Comparison of ENCODE assay signal across 38 mouse cellular contexts in genomic region chr5:104071048-104071447, GRCm38 (mm10). TPM values are rescaled to one million over a fixed set of nuclear protein-coding genes. Genes with fewer than 3 reads are reported as not detected.
DNase-seq lines count a peak whose midpoint lies in the region; ATAC-seq and TF ChIP-seq lines count a peak whose summit lies in the region.
"Had no signal": no experiment of that assay in that cellular context is flagged by ENCODE, and none has a peak within 500 bp of the region (broad histone marks: within the 10 kb centered on the region; RNA-seq: fewer than 3 reads in every experiment).

No protein-coding gene starts in this region.

- H3K27ac ChIP-seq in hindbrain, embryonic 10.5 days, result peak overlapping the region; percentile 75
- no peak overlapping the region; the same call in 1 of the 2 replicates for H3K27ac ChIP-seq in hindbrain, embryonic 14.5 days
- H3K27ac ChIP-seq in liver, embryonic 14.5 days, result no peak overlapping the region
- H3K27ac ChIP-seq in liver, embryonic 11.5 days (ENCODE audit: low read depth, low read length), result no peak overlapping the region
- H3K27ac ChIP-seq in MEL (ENCODE audit: control insufficient read depth, low read depth, low read length), result no peak overlapping the region
- no peak overlapping the region for H3K27ac ChIP-seq in liver, embryonic 16.5 days (ENCODE audit: low read length)
- H3K27ac ChIP-seq: embryonic facial prominence, embryonic 13.5 days; heart, embryonic 10.5 days; heart, embryonic 15.5 days; hindbrain, embryonic 12.5 days; limb, embryonic 13.5 days; macrophage; neural tube, embryonic 13.5 days had no signal

- H3K9ac ChIP-seq in hindbrain, embryonic 14.5 days, result no peak overlapping the region
- no peak overlapping the region for H3K9ac ChIP-seq in liver, embryonic 14.5 days (replicated peaks)
- no peak overlapping the region for H3K9ac ChIP-seq in liver, embryonic 11.5 days (ENCODE audit: low read depth, low read length)
- no peak overlapping the region for H3K9ac ChIP-seq in MEL (ENCODE audit: control insufficient read depth, low read depth, low read length, poor library complexity, severe bottlenecking)
- H3K9ac ChIP-seq in liver, embryonic 16.5 days (ENCODE audit: low read depth, low read length), result no peak overlapping the region
- H3K9ac ChIP-seq: embryonic facial prominence, embryonic 13.5 days; heart, embryonic 15.5 days; hindbrain, embryonic 12.5 days; limb, embryonic 13.5 days; neural tube, embryonic 13.5 days had no signal

- TF ChIP-seq RAD21 in MEL (IDR thresholded peaks at IDR 0.05; ENCODE audit: low read depth, low read length), result no peak

- peaks cover 4% of the 10 kb centered on the region for H3K27me3 ChIP-seq in hindbrain, embryonic 10.5 days (ENCODE audit: insufficient read depth, poor library complexity, severe bottlenecking)
- no peaks in the 10 kb centered on the region for H3K27me3 ChIP-seq in hindbrain, embryonic 14.5 days (ENCODE audit: control insufficient read depth, insufficient read depth, low read length)
- H3K27me3 ChIP-seq in liver, embryonic 14.5 days (ENCODE audit: control insufficient read depth, insufficient read depth, low read length), result peaks cover 6% of the 10 kb centered on the region; the same call in 1 of the 2 replicates
- 0 out of 2 replicates have a peak, but pooled peaks cover 4% of the 10 kb centered on the region for H3K27me3 ChIP-seq in liver, embryonic 11.5 days (replicated peaks; ENCODE audit: control insufficient read depth, insufficient read depth, low read length)
- no peaks in the 10 kb centered on the region for H3K27me3 ChIP-seq in MEL (ENCODE audit: control insufficient read depth in 1 of 2, insufficient read depth in 2 of 2, low read length in 2 of 2)
- peaks cover 8% of the 10 kb centered on the region for H3K27me3 ChIP-seq in liver, embryonic 16.5 days (ENCODE audit: control insufficient read depth, insufficient read depth, low read depth, low read length)
- H3K27me3 ChIP-seq: heart, embryonic 15.5 days; hindbrain, embryonic 12.5 days; neural tube, embryonic 13.5 days had no signal

- 0 out of 2 replicates have a peak, but pooled peaks have one; percentile 7 for TF ChIP-seq EP300 in liver, embryonic 14.5 days (IDR thresholded peaks at IDR 0.05; ENCODE audit: low read depth)
- TF ChIP-seq EP300 in MEL (IDR thresholded peaks at IDR 0.05; ENCODE audit: low read depth in 1 of 2, low read length in 2 of 2), result no peak

- no peak overlapping the region for H3K4me2 ChIP-seq in hindbrain, embryonic 14.5 days (replicated peaks)
- no peak overlapping the region for H3K4me2 ChIP-seq in liver, embryonic 14.5 days (ENCODE audit: low read depth)
- no peak overlapping the region for H3K4me2 ChIP-seq in liver, embryonic 11.5 days
- no peak overlapping the region for H3K4me2 ChIP-seq in liver, embryonic 16.5 days (ENCODE audit: low read depth, low read length)
- H3K4me2 ChIP-seq: embryonic facial prominence, embryonic 13.5 days; heart, embryonic 15.5 days; hindbrain, embryonic 12.5 days; limb, embryonic 13.5 days; midbrain, embryonic 11.5 days; neural tube, embryonic 13.5 days had no signal

- 75% methylated on average over 4 of the region's 4 CpGs for WGBS in hindbrain, embryonic 10.5 days
- 54% methylated on average over 4 of the region's 4 CpGs for whole genome bisulfite sequencing in hindbrain, embryonic 14.5 days
- WGBS in liver, embryonic 14.5 days (ENCODE audit: insufficient replicate concordance), result 43% methylated on average over 4 of the region's 4 CpGs
- 63% methylated on average over 4 of the region's 4 CpGs for WGBS in liver, embryonic 11.5 days
- 40% methylated on average over 4 of the region's 4 CpGs for WGBS in liver, embryonic 16.5 days (ENCODE audit: insufficient replicate concordance)

- ATAC-seq in hindbrain, embryonic 14.5 days (ENCODE audit: low FRiP score), result no peak
- no peak for ATAC-seq in liver, embryonic 14.5 days (ENCODE audit: insufficient read depth)
- ATAC-seq in liver, embryonic 11.5 days (replicated peaks; ENCODE audit: low FRiP score), result no peak
- ATAC-seq in liver, embryonic 16.5 days (ENCODE audit: low read depth), result peak; percentile 19; the same call in 1 of the 2 replicates
- ATAC-seq: inflammation-experienced regulatory T-cells, adult 6 months; lung, postnatal 0 days had no signal

- H3K79me2 ChIP-seq in MEL (ENCODE audit: control insufficient read depth, insufficient read depth, low read length, poor library complexity), result no peaks in the 10 kb centered on the region

- TF ChIP-seq CTCF in liver, embryonic 14.5 days (IDR thresholded peaks at IDR 0.05; ENCODE audit: low read depth), result no peak
- TF ChIP-seq CTCF in MEL (IDR thresholded peaks at IDR 0.05 in 2 of 3, conservative IDR thresholded peaks at IDR 0.05 in 1 of 3; ENCODE audit: control insufficient read depth in 1 of 3, insufficient read depth in 1 of 3, low read depth in 2 of 3, low read length in 3 of 3, poor library complexity in 1 of 3, severe bottlenecking in 1 of 3), result no peak

- H3K4me1 ChIP-seq in hindbrain, embryonic 10.5 days (replicated peaks), result peaks cover 24% of the 10 kb centered on the region
- peaks cover 6% of the 10 kb centered on the region; the same call in 1 of the 2 replicates for H3K4me1 ChIP-seq in hindbrain, embryonic 14.5 days (replicated peaks; ENCODE audit: control insufficient read depth, insufficient read depth, low read length)
- H3K4me1 ChIP-seq in liver, embryonic 14.5 days (replicated peaks; ENCODE audit: control insufficient read depth in 2 of 2, insufficient read depth in 2 of 2, low read length in 1 of 2), result no peaks in the 10 kb centered on the region; a peak in 1 of 4 replicates
- 0 out of 2 replicates have a peak, but pooled peaks cover 2% of the 10 kb centered on the region for H3K4me1 ChIP-seq in liver, embryonic 11.5 days (replicated peaks; ENCODE audit: control insufficient read depth, insufficient read depth, low read length)
- no peaks in the 10 kb centered on the region for H3K4me1 ChIP-seq in MEL (ENCODE audit: control insufficient read depth in 1 of 2, insufficient read depth in 2 of 2, low read length in 2 of 2)
- no peaks in the 10 kb centered on the region; the same call in 1 of the 2 replicates for H3K4me1 ChIP-seq in liver, embryonic 16.5 days (ENCODE audit: control insufficient read depth, low read depth, low read length)
- H3K4me1 ChIP-seq: embryonic facial prominence, embryonic 13.5 days had no signal

- no peak for TF ChIP-seq POLR2A in MEL (IDR thresholded peaks at IDR 0.05; ENCODE audit: control insufficient read depth in 1 of 2, insufficient read depth in 1 of 2, low read depth in 1 of 2, low read length in 2 of 2, poor library complexity in 1 of 2)

- no peaks in the 10 kb centered on the region for H3K36me3 ChIP-seq in hindbrain, embryonic 10.5 days
- no peaks in the 10 kb centered on the region for H3K36me3 ChIP-seq in hindbrain, embryonic 14.5 days (replicated peaks; ENCODE audit: control insufficient read depth, insufficient read depth)
- H3K36me3 ChIP-seq in liver, embryonic 14.5 days (replicated peaks; ENCODE audit: control insufficient read depth, insufficient read depth, low read depth), result no peaks in the 10 kb centered on the region
- no peaks in the 10 kb centered on the region for H3K36me3 ChIP-seq in liver, embryonic 11.5 days (ENCODE audit: control insufficient read depth, insufficient read depth, low read length)
- H3K36me3 ChIP-seq in MEL (ENCODE audit: control insufficient read depth in 1 of 2, insufficient read depth in 2 of 2, low read length in 2 of 2), result no peaks in the 10 kb centered on the region
- no peaks in the 10 kb centered on the region for H3K36me3 ChIP-seq in liver, embryonic 16.5 days (ENCODE audit: control insufficient read depth, insufficient read depth)
- H3K36me3 ChIP-seq: embryonic facial prominence, embryonic 13.5 days; heart, embryonic 10.5 days; heart, embryonic 15.5 days; hindbrain, embryonic 12.5 days; limb, embryonic 13.5 days; neural tube, embryonic 13.5 days had no signal

- H3K4me3 ChIP-seq in hindbrain, embryonic 10.5 days, result no peak overlapping the region
- H3K4me3 ChIP-seq in hindbrain, embryonic 14.5 days (replicated peaks; ENCODE audit: low read length), result no peak overlapping the region
- no peak overlapping the region for H3K4me3 ChIP-seq in liver, embryonic 14.5 days (ENCODE audit: insufficient read depth in 1 of 2, low read depth in 2 of 2, low read length in 2 of 2)
- no peak overlapping the region for H3K4me3 ChIP-seq in liver, embryonic 11.5 days (ENCODE audit: low read depth, low read length)
- no peak overlapping the region for H3K4me3 ChIP-seq in MEL (ENCODE audit: control insufficient read depth in 1 of 2, insufficient read depth in 1 of 2, low read depth in 2 of 2, low read length in 2 of 2)
- no peak overlapping the region for H3K4me3 ChIP-seq in liver, embryonic 16.5 days (ENCODE audit: low read depth, low read length)
- H3K4me3 ChIP-seq: embryonic facial prominence, embryonic 13.5 days; heart, embryonic 10.5 days; heart, embryonic 15.5 days; hindbrain, embryonic 12.5 days; limb, embryonic 13.5 days; myocyte; neural tube, embryonic 13.5 days had no signal

- H3K9me3 ChIP-seq in hindbrain, embryonic 10.5 days, result peaks cover 3% of the 10 kb centered on the region; the same call in 1 of the 2 replicates
- no peaks in the 10 kb centered on the region for H3K9me3 ChIP-seq in hindbrain, embryonic 14.5 days (ENCODE audit: control insufficient read depth, low read length)
- no peaks in the 10 kb centered on the region for H3K9me3 ChIP-seq in liver, embryonic 14.5 days (ENCODE audit: control insufficient read depth, low read length)
- no peaks in the 10 kb centered on the region for H3K9me3 ChIP-seq in liver, embryonic 11.5 days (ENCODE audit: control insufficient read depth, low read length)
- H3K9me3 ChIP-seq in MEL (replicated peaks; ENCODE audit: insufficient read depth, low read length), result no peaks in the 10 kb centered on the region
- H3K9me3 ChIP-seq in liver, embryonic 16.5 days (replicated peaks; ENCODE audit: control insufficient read depth, low read length), result no peaks in the 10 kb centered on the region
- H3K9me3 ChIP-seq: heart, embryonic 10.5 days; heart, embryonic 15.5 days; hindbrain, embryonic 12.5 days; limb, embryonic 13.5 days; neural tube, embryonic 13.5 days had no signal

- no peak for DNase-seq in hindbrain, embryonic 10.5 days (ENCODE audit: low spot score)
- DNase-seq in hindbrain, embryonic 14.5 days (ENCODE audit: low spot score), result no peak
- DNase-seq in liver, embryonic 14.5 days (ENCODE audit: low read depth in 3 of 3, low spot score in 3 of 3), result no peak
- no peak for DNase-seq in liver, embryonic 11.5 days (ENCODE audit: low spot score)
- no peak for DNase-seq in MEL (ENCODE audit: low read depth, low spot score)
- no peak for DNase-seq in B cell, adult 2 months
- no peak for DNase-seq in yolk sac, embryonic 10.5 days (ENCODE audit: low spot score)
- DNase-seq: adrenal gland, postnatal 14 days; cerebellum, adult 11-12 months; cerebellum, adult 9-11 months; embryo, embryonic 11 days; gastrocnemius, postnatal 14 days; kidney, adult 11 months; kidney, postnatal 14 days; lung, adult 18-20 months had no signal

RNA-seq across cellular contexts. Expression of gene Gm17660, which starts 6.4 kb away (rescaled TPM):
- polyA plus RNA-seq in hindbrain, embryonic 10.5 days (2016; fragmentation: Nextera tagmentation; extraction: Ambion mirVana), result not detected in 2 replicates
- polyA plus RNA-seq in hindbrain, embryonic 14.5 days (2014; fragmentation: Nextera tagmentation; extraction: Ambion mirVana), result not detected in 2 replicates
- not detected in 2 replicates for polyA plus RNA-seq in liver, embryonic 14.5 days (2012; rRNA removed)
- not detected in 2 replicates for polyA plus RNA-seq in liver, embryonic 14.5 days (2014; fragmentation: Nextera tagmentation; extraction: Ambion mirVana)
- polyA plus RNA-seq in liver, embryonic 11.5 days (2014; fragmentation: Nextera tagmentation; extraction: Ambion mirVana), result not detected in 2 replicates
- not detected in 2 replicates for total RNA-seq in MEL (2012; rRNA removed)
- polyA plus RNA-seq in MEL (2012; ENCODE audit: insufficient read depth in 1 of 2, insufficient read length in 2 of 2, low read depth in 1 of 2, low replicate concordance in 2 of 2, missing spikeins in 1 of 2), result not detected
- not detected in 2 replicates for polyA plus RNA-seq in liver, embryonic 16.5 days (2015; fragmentation: Nextera tagmentation; extraction: Ambion mirVana)
- total RNA-seq: adrenal gland, postnatal 14 days; gastrocnemius, postnatal 14 days; granulocyte monocyte progenitor cell, adult 5-6 weeks; heart, postnatal 25 days; layer of hippocampus, adult 18-20 months; layer of hippocampus, postnatal 14 days; left cerebral cortex, adult 8-10 months; midbrain, postnatal 0 days had no signal
- polyA plus RNA-seq: C2C12; embryonic facial prominence, embryonic 13.5 days; heart, embryonic 10.5 days; hindbrain, embryonic 12.5 days; inflammation-experienced regulatory T-cells, adult 6 months; kidney, embryonic 14.5 days; limb, embryonic 13.5 days; lung, postnatal 0 days; macrophage; myocyte; neural tube, embryonic 13.5 days; small intestine, adult 2 months; stomach, embryonic 14.5 days; thymus, postnatal 0 days had no signal

RNA-seq across cellular contexts. Expression of gene Nudt9, which starts 24.9 kb away (rescaled TPM):
- 68.9 and 75.8 TPM in 2 replicates for polyA plus RNA-seq in hindbrain, embryonic 10.5 days (2016; fragmentation: Nextera tagmentation; extraction: Ambion mirVana)
- 63.8 and 67.2 TPM in 2 replicates for polyA plus RNA-seq in hindbrain, embryonic 14.5 days (2014; fragmentation: Nextera tagmentation; extraction: Ambion mirVana)
- 34.5 and 48.1 TPM in 2 replicates for polyA plus RNA-seq in liver, embryonic 14.5 days (2012; rRNA removed)
- polyA plus RNA-seq in liver, embryonic 14.5 days (2014; fragmentation: Nextera tagmentation; extraction: Ambion mirVana), result 73.8 and 74.8 TPM in 2 replicates
- polyA plus RNA-seq in liver, embryonic 11.5 days (2014; fragmentation: Nextera tagmentation; extraction: Ambion mirVana), result 103 and 110 TPM in 2 replicates
- total RNA-seq in MEL (2012; rRNA removed), result 83.2 and 102 TPM in 2 replicates
- 100 to 1,000 TPM in 1 of 2 experiments, not detected in 1; 125 TPM for polyA plus RNA-seq in MEL (2012; ENCODE audit: insufficient read depth in 1 of 2, insufficient read length in 2 of 2, low read depth in 1 of 2, low replicate concordance in 2 of 2, missing spikeins in 1 of 2)
- polyA plus RNA-seq in liver, embryonic 16.5 days (2015; fragmentation: Nextera tagmentation; extraction: Ambion mirVana), result 62.1 and 67.1 TPM in 2 replicates

RNA-seq across cellular contexts. Expression of gene Sparcl1, which starts 42.5 kb away (rescaled TPM):
- 40.6 and 45.9 TPM in 2 replicates for polyA plus RNA-seq in hindbrain, embryonic 10.5 days (2016; fragmentation: Nextera tagmentation; extraction: Ambion mirVana)
- polyA plus RNA-seq in hindbrain, embryonic 14.5 days (2014; fragmentation: Nextera tagmentation; extraction: Ambion mirVana), result 286 and 356 TPM in 2 replicates
- 0.81 and 1.4 TPM in 2 replicates for polyA plus RNA-seq in liver, embryonic 14.5 days (2012; rRNA removed)
- polyA plus RNA-seq in liver, embryonic 14.5 days (2014; fragmentation: Nextera tagmentation; extraction: Ambion mirVana), result 1.0 and 1.2 TPM in 2 replicates
- 5.6 and 6.8 TPM in 2 replicates for polyA plus RNA-seq in liver, embryonic 11.5 days (2014; fragmentation: Nextera tagmentation; extraction: Ambion mirVana)
- total RNA-seq in MEL (2012; rRNA removed), result not detected in 2 replicates
- not detected for polyA plus RNA-seq in MEL (2012; ENCODE audit: insufficient read depth in 1 of 2, insufficient read length in 2 of 2, low read depth in 1 of 2, low replicate concordance in 2 of 2, missing spikeins in 1 of 2)
- 3.1 and 5.1 TPM in 2 replicates for polyA plus RNA-seq in liver, embryonic 16.5 days (2015; fragmentation: Nextera tagmentation; extraction: Ambion mirVana)
- total RNA-seq: granulocyte monocyte progenitor cell, adult 5-6 weeks had no signal
- polyA plus RNA-seq: C2C12; inflammation-experienced regulatory T-cells, adult 6 months; macrophage had no signal

RNA-seq across cellular contexts. Expression of gene Hsd17b11, which starts 49.3 kb away (rescaled TPM):
- polyA plus RNA-seq in hindbrain, embryonic 10.5 days (2016; fragmentation: Nextera tagmentation; extraction: Ambion mirVana), result 1.2 and 2.2 TPM in 2 replicates
- 3.3 and 3.5 TPM in 2 replicates for polyA plus RNA-seq in hindbrain, embryonic 14.5 days (2014; fragmentation: Nextera tagmentation; extraction: Ambion mirVana)
- 6.1 and 7.9 TPM in 2 replicates for polyA plus RNA-seq in liver, embryonic 14.5 days (2012; rRNA removed)
- 1.9 and 2.6 TPM in 2 replicates for polyA plus RNA-seq in liver, embryonic 14.5 days (2014; fragmentation: Nextera tagmentation; extraction: Ambion mirVana)
- 1.7 and 2.5 TPM in 2 replicates for polyA plus RNA-seq in liver, embryonic 11.5 days (2014; fragmentation: Nextera tagmentation; extraction: Ambion mirVana)
- 8.7 and 11.2 TPM in 2 replicates for total RNA-seq in MEL (2012; rRNA removed)
- 10 to 100 TPM in 1 of 2 experiments, not detected in 1; 16.0 TPM for polyA plus RNA-seq in MEL (2012; ENCODE audit: insufficient read depth in 1 of 2, insufficient read length in 2 of 2, low read depth in 1 of 2, low replicate concordance in 2 of 2, missing spikeins in 1 of 2)
- 3.2 and 3.6 TPM in 2 replicates for polyA plus RNA-seq in liver, embryonic 16.5 days (2015; fragmentation: Nextera tagmentation; extraction: Ambion mirVana)
